Mouse (Mus musculus): Measurements from ENCODE around the gene Fam102a.
A peak's percentile ranks its signal among the peaks of the same experiment; 100 is the strongest.

Fam102a gene

GRCm38 (mm10) chr2:32517233-32517867, 17.8 kb upstream of the Fam102a start:
- no peak for DNase-seq

GRCm38 (mm10) chr2:32520034-32520990, 14.8 kb upstream of the Fam102a start:
- DNase-seq, result no peak

DNA sequence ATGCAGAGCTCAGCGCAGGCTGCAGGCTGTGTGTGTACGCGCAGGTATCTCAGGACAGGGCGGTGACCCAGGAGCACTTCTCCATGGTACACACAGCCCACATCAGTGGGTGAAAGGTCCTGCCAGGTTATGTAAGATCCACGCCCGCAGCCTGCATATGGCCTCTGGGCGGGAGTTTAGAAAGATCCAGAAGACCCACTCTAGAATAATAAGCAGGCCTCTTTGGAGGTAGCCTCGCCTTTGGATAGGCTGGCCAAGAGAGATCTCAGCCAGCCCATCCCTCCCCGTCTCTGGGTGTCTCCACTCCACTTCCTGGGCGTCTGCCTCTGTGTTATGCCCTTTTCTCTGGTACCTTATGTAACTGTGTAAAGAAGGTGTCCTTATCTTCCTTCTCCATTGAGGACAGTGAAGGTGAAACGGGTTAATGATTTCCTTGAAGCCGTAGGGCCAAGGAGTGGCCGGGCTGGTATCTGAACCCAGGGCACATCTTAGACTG, 10.5 kb upstream of the Fam102a start:
- no peak for DNase-seq

- no peak for DNase-seq
These were observed 9.3 kb upstream of the Fam102a start for GRCm38 (mm10) chr2:32525816-32526215.

DNA sequence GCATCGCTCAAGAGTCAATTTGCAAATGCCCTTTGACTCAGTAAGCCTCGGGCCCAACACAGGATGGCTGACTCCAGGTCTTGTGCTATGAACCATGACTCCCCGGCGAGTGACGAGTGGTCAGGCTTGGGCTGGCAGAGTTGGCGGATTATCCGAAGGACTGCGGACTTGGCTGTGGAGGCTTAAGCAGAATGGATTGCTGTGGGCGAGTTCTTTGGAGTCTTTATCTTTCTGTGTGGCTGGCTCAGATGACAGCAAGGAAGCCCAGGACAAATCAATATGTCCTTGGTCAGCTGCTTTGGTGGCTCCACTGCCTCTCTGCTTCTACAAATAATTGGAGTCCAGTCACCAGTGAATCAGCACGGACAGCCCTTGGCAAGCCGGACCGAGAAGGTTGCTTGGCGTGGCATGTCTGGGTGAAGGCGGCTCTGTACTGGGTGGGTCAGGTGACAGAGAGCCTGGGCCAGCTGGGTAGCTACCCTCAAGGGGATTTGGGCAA, 7.6 kb upstream of the Fam102a start:
- no peak for DNase-seq

- no peak for DNase-seq
These were observed 6.8 kb upstream of the Fam102a start for GRCm38 (mm10) chr2:32528326-32528725.

GRCm38 (mm10) chr2:32530479-32530878, 4.7 kb upstream of the Fam102a start:
- DNase-seq, result no peak

DNA sequence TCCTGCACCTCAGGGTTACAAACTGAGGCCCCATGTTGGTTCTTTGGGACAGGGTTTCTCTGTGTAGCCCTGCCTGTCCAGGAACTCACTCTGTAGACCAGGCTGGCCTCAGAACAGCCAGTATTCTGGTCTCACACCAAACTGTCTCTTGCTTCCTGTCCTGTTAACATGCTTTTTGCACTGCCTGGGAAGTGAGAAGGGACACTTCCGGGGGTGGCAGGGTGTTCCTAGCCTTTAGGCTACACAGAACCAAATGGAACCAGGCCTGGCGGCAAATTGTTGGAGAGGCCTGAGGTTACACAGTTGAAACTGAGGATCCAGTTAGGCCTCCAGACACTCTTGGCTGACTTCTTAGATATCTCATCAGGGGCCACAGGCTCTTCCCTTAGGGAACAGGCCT, 2.0 kb upstream of the Fam102a start:
- no peak for DNase-seq

DNA sequence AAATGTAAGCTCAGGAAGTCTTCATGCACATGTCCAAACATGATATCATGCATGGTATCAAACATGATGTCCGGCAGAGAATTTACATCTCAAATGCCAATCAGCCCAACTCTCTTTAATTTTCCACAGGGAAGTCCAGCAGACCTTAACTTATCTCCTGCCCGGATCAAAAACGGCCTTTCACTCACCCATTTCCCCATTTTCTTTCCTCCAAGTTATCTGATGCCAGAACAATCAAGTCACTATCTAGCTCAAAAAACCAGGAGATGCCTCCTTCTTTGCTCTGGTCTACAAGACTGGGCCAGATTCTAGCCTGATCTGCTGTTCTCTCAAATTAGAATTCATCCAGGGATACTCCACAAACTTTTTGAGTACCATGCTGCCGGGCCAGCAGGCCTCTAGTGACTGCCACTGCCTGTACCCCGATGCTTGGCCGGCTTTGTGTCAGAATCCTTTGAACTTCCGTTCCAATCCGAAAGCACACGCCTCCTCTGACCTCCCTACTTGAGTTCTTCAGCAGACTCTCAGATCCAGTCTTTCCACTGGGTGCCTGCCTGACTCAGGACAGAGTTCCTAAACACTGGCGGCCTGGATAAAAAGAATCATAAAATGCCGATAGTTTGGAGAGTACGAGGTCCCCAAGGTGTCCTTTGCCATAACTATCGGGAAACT, 935 bp upstream of the Fam102a start:
- DNase-seq, result peak in 1 of 2 experiments; percentile 51

GRCm38 (mm10) chr2:32535501-32535991, 414 bp downstream of the Fam102a start:
- DNase-seq, result peak in 1 of 2 experiments; percentile 78

DNA sequence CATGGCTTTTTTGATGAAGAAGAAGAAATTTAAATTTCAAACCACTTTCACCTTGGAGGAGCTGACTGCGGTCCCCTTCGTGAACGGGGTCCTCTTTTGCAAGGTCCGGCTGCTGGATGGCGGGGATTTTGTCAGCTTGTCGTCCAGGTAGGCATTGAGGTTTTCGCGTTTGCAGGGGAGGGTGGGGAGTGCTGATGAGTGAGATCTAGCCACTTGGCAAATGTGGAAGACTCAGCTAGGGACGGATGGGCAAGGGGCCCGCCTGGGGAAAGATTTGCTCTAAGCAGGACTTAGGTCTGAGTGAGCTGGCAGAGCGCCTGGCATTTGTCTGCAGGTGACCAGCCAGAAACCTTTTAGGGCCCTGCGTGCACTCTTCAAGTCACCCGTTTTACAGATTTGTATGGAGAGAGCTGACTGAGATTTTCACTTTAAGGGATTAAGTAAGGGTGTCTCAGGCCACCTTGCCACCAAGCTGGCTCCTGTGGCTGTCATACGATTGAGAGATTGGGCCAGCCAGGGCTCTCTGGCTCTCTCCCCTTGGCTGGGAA, 1.0 kb downstream of the Fam102a start:
- peak; percentile 77 to 83 for DNase-seq

GRCm38 (mm10) chr2:32536634-32537359, 1.7 kb downstream of the Fam102a start:
- DNase-seq, result peak; percentile 68

- peak in 1 of 2 experiments; percentile 54 for DNase-seq
These were observed 2.3 kb downstream of the Fam102a start for GRCm38 (mm10) chr2:32537360-32537905.

DNA sequence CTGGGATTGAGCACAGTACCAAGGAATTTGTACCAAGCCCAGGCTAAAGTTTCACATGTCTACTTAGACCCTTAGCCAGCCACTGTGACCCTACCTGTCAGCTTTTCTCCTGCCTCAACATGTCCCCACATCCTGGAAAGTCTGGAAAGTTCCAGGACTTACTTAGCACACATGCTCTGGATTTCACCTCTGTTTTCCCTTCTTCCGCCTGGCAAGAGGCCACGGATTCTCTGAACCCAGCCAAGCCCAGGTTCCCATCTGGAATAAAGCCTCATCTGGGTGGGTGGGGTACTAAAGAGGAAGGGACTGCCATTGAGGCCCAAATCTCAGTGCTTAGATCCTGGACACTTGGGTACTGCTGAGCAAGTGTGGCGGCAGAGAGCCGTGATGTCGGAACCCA, 2.8 kb downstream of the Fam102a start:
- DNase-seq, result peak in 1 of 2 experiments; percentile 38

- DNase-seq, result peak; percentile 25 to 33
These were observed 3.3 kb downstream of the Fam102a start for GRCm38 (mm10) chr2:32538461-32538860.

GRCm38 (mm10) chr2:32539452-32539981, 4.4 kb downstream of the Fam102a start:
- no peak for DNase-seq

DNA sequence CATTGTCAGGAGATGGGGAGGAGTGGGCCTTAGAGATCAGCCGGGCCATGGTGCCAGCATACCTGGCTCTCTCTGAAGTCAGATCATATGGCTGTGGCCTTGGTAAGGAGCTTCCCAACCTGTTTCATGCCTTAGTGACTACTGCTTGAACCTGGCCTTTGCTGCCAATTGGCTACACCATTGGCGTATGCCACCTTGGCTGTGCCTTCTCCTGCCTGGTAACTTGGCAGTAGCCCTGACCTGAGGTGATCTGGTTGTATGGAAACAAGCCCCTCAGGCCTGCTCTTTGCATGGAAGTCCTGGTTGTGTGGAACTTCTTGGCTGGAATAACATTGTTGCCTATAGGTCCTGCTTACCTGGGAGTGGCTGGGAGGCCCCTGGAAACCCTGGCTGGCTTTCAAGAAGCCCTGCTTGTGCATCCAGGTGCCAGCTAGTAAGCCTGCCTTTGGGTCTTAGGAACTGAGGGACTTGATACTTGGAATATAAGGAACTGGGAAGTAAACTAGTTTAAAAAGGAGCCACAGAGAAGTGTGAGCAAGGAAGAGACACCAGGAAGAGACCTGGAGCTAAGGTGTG, 6.3 kb downstream of the Fam102a start:
- peak; percentile 72 to 74 for DNase-seq

GRCm38 (mm10) chr2:32541986-32542573, 6.9 kb downstream of the Fam102a start:
- DNase-seq, result no peak

DNA sequence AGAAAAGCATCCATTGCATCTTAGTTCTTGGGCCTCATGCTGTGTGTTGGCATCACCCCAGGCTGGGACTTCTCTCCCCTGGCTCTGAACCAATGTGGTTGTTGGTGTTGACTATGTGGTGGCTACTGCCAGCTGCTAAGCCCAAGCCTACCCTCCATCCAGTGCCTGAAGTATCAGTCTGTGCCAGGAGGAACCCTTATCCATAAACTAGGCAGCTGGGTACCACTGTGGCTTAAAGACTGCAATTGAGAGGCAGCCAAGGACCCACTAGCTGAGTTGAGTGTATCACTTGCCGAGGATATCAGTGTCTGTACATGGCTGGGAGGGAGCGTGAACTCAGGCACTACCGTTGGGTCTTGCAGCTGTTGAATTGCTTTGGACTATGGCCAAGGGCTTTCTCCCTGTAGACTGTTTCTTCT, 7.9 kb downstream of the Fam102a start:
- peak in 1 of 2 experiments; percentile 72 for DNase-seq

DNA sequence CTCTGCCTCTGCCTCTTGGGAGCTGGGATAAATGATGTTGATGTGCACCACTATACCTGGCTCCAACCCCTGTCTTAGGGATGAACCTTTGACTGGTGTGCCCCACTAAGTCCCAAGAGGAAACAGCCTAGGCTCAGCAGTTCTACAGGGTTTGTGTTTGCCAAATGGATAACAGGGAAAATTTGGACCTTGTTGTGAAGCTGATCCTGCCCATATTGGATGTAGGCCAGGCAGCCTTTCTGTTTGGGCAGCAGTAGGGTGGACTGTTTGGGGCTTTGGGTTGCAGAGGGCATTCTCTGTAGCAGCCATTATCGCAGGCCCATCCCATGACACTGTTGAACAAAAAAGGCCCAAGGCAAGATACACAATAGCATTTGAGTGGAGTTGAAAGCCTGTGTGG, 11.8 kb downstream of the Fam102a start:
- no peak for DNase-seq

Measured in cerebellum, postnatal 25 days (tissue).